Mouse (Mus musculus) thymus, postnatal 0 days (tissue): ENCODE data around the gene Ak1. TPM values are rescaled to one million over a fixed set of nuclear protein-coding genes. Genes with fewer than 3 reads are reported as not detected.
A peak's percentile ranks its signal among the peaks of the same experiment; 100 is the strongest.

Source experiments
- DNase-seq: peaks from one replicate; pipeline ENCODE4 v3.0.0-alpha.2; 2015; ENCODE audit warnings: low spot score
- microRNA counts: library from miRNA; unstranded; fragments of <30 nt; microRNA quantifications from one replicate; lab custom pipeline; 2015
- microRNA-seq: library from miRNA; unstranded; fragments of <30 nt; microRNA quantifications from one replicate; pipeline ENCODE4, GENCODE M21; 2016; ENCODE audit warnings: borderline number of aligned reads
- polyA plus RNA-seq: library from polyadenylated mRNA; unstranded; fragments of >200 nt; fragmentation: Nextera tagmentation; extraction: Ambion mirVana; gene quantifications from 2 replicates; pipeline ENCODE4 v1.2.1, GENCODE M21; 2015

The Ak1 gene
- polyA plus RNA-seq, 1 experiment from 2014 or later = 2.4 TPM

- DNase-seq = no peak
Observed at GRCm38 (mm10) chr2:32683701-32684100, 62.1 kb downstream of the Ak1 start.

MicroRNAs within 50 kb of the gene (microRNA counts, 519-probe panel; counts per million panel counts)
- 473 counts per million, percentile 71 among the panel's probes with 10 or more counts for microRNA mmu-miR-1954 (lab: Ali Mortazavi, UCI)

Small RNA genes lying within 50 kb of the gene (microRNA-seq; reads per million reads assigned to microRNA genes)
- not detected for gene Gm47291
- not detected for gene Mir1954

Other genes starting within 250 kb of the Ak1 start
- 66.9 and 77.3 TPM in 2 replicates for gene 1110008P14Rik, start 239.8 kb upstream of the Ak1 start, polyA plus RNA-seq
- gene Lcn2, start 233.5 kb upstream of the Ak1 start, polyA plus RNA-seq = 4.3 and 6.3 TPM in 2 replicates
- 17.8 and 18.5 TPM in 2 replicates for gene Ptges2, start 225.9 kb upstream of the Ak1 start, polyA plus RNA-seq
- gene Naif1, start 171.3 kb upstream of the Ak1 start, polyA plus RNA-seq = 5.4 and 6.2 TPM in 2 replicates
- 16.3 and 18.9 TPM in 2 replicates for gene Slc25a25, start 170.3 kb upstream of the Ak1 start, polyA plus RNA-seq
- gene Fam102a, start 86.4 kb upstream of the Ak1 start, polyA plus RNA-seq = 8.4 and 8.9 TPM in 2 replicates
- 126 and 129 TPM in 2 replicates for gene Dpm2, start 50.9 kb upstream of the Ak1 start, polyA plus RNA-seq
- 0.28 and 0.31 TPM in 2 replicates for gene Pip5kl1, start 47.0 kb upstream of the Ak1 start, polyA plus RNA-seq
- gene 9430097D07Rik, start 46.1 kb upstream of the Ak1 start, polyA plus RNA-seq = 0.08 TPM in 1 of 2 replicates, not detected in the other
- gene St6galnac4, start 34.7 kb upstream of the Ak1 start, polyA plus RNA-seq = 24.3 and 25.3 TPM in 2 replicates
- 5.5 and 5.7 TPM in 2 replicates for gene St6galnac6, start 22.0 kb upstream of the Ak1 start, polyA plus RNA-seq
- gene Eng, start 24.8 kb downstream of the Ak1 start, polyA plus RNA-seq = 25.9 and 28.5 TPM in 2 replicates
- gene Fpgs, start 82.4 kb downstream of the Ak1 start, polyA plus RNA-seq = 21.0 and 24.1 TPM in 2 replicates
- gene Cdk9, start 91.3 kb downstream of the Ak1 start, polyA plus RNA-seq = 125 and 146 TPM in 2 replicates
- gene Sh2d3c, start 99.3 kb downstream of the Ak1 start, polyA plus RNA-seq = 20.7 and 23.4 TPM in 2 replicates
- 0.26 and 0.44 TPM in 2 replicates for gene 6330409D20Rik, start 119.3 kb downstream of the Ak1 start, polyA plus RNA-seq
- 86.3 and 91.9 TPM in 2 replicates for gene Tor2a, start 135.5 kb downstream of the Ak1 start, polyA plus RNA-seq
- 0.69 and 0.95 TPM in 2 replicates for gene Ttc16, start 153.9 kb downstream of the Ak1 start, polyA plus RNA-seq
- 25.7 and 26.5 TPM in 2 replicates for gene Ptrh1, start 154.0 kb downstream of the Ak1 start, polyA plus RNA-seq
- 4.4 and 4.7 TPM in 2 replicates for gene Cfap157, start 162.7 kb downstream of the Ak1 start, polyA plus RNA-seq
- 6.0 and 7.0 TPM in 2 replicates for gene Stxbp1, start 225.5 kb downstream of the Ak1 start, polyA plus RNA-seq